Mouse (Mus musculus): ENCODE measurements at regions not wholly inside any gene's neighbourhood (a gene's known extent, or its start where the extent isn't known, plus 50 kb on each side); places are given as distances from the start of the nearest gene placed in this dataset.

- WGBS, result 62% methylated on average over 10 of the region's 10 CpGs
- no peak for DNase-seq
- Histone ChIP-seq H3K27ac (peak overlapping the region; percentile 45; the same call in 1 of the 2 replicates), H3K27me3 (ENCODE audit: control insufficient read depth, insufficient read depth, low read length) (no peaks in the 10 kb centered on the region), H3K4me1 (ENCODE audit: control insufficient read depth, insufficient read depth, low read length) (peaks cover 7% of the 10 kb centered on the region), H3K36me3 (ENCODE audit: control insufficient read depth, insufficient read depth, low read length) (no peaks in the 10 kb centered on the region; the same call in 1 of the 2 replicates), H3K79me2 (replicated peaks; ENCODE audit: control insufficient read depth, insufficient read depth, low read length) (no peaks in the 10 kb centered on the region), H3K4me3 (no peak overlapping the region), H3K9ac (ENCODE audit: low read depth, low read length) (no peak overlapping the region)
- intact Hi-C loops (cut with DNase I), result no loop called here
- TF ChIP-seq CTCF (IDR thresholded peaks at IDR 0.05), result no peak
Observed at GRCm38 (mm10) chrX:167052456-167052855, 156.7 kb downstream of the Tmsb4x start.

- Histone ChIP-seq H3K27me3 (ENCODE audit: control insufficient read depth, insufficient read depth, low read length) (no peaks in the 10 kb centered on the region), H3K4me1 (ENCODE audit: control insufficient read depth, insufficient read depth, low read length) (peaks cover 7% of the 10 kb centered on the region), H3K36me3 (ENCODE audit: control insufficient read depth, insufficient read depth, low read length) (no peaks in the 10 kb centered on the region; the same call in 1 of the 2 replicates), H3K79me2 (replicated peaks; ENCODE audit: control insufficient read depth, insufficient read depth, low read length) (no peaks in the 10 kb centered on the region), H3K4me3 (no peak overlapping the region), H3K9ac (ENCODE audit: low read depth, low read length) (no peak overlapping the region), H3K27ac (peak overlapping the region; percentile 74)
- 57% methylated on average over 4 of the region's 4 CpGs for WGBS
- intact Hi-C loops (cut with DNase I), result loop anchor here (1.0 to 2.0 kb wide), 2 partner anchors 37 to 54 kb away; no protein-coding TSS in a partner anchor
- no peak for TF ChIP-seq POLR2A (IDR thresholded peaks at IDR 0.05; ENCODE audit: insufficient read depth, low read depth, low read length)
- TF ChIP-seq EP300 (IDR thresholded peaks at IDR 0.05; ENCODE audit: insufficient read depth, low read depth, low read length), result no peak
- TF ChIP-seq CTCF (IDR thresholded peaks at IDR 0.05), result no peak
- DNase-seq, result peak in 1 of 2 experiments; percentile 11
Observed at GRCm38 (mm10) chrX:167050066-167050465, 159.0 kb downstream of the Tmsb4x start.

GRCm38 (mm10) chrX:167049191-167049968 is 159.7 kb downstream of the Tmsb4x start:
- Histone ChIP-seq H3K79me2 (replicated peaks; ENCODE audit: control insufficient read depth, insufficient read depth, low read length) (no peaks in the 10 kb centered on the region), H3K36me3 (ENCODE audit: control insufficient read depth, insufficient read depth, low read length) (no peaks in the 10 kb centered on the region; the same call in 1 of the 2 replicates), H3K4me1 (ENCODE audit: control insufficient read depth, insufficient read depth, low read length) (peaks cover 7% of the 10 kb centered on the region), H3K27ac (peak overlapping the region; percentile 74), H3K9ac (ENCODE audit: low read depth, low read length) (no peak overlapping the region), H3K27me3 (ENCODE audit: control insufficient read depth, insufficient read depth, low read length) (no peaks in the 10 kb centered on the region), H3K4me3 (no peak overlapping the region)
- WGBS, result 52% methylated on average over 5 of the region's 5 CpGs
- TF ChIP-seq POLR2A (IDR thresholded peaks at IDR 0.05; ENCODE audit: insufficient read depth, low read depth, low read length) (no peak), EP300 (IDR thresholded peaks at IDR 0.05; ENCODE audit: insufficient read depth, low read depth, low read length) (no peak), CTCF (IDR thresholded peaks at IDR 0.05) (no peak)
- intact Hi-C loops (cut with DNase I), result no loop called here
- DNase-seq, result peak; percentile 18 to 23

GRCm38 (mm10) chrX:167037971-167038370 is 171.1 kb downstream of the Tmsb4x start:
- no peak overlapping the region for H3K4me3 ChIP-seq
- no peak overlapping the region for H3K27ac ChIP-seq
- intact Hi-C loops (cut with DNase I), result loop anchor here (5.0 to 10.0 kb wide), 2 partner anchors 109 to 167 kb away; partner anchors contain the start of gene Tmsb4x
- DNase-seq, result no peak
- H3K9ac ChIP-seq (ENCODE audit: low read depth, low read length), result no peak overlapping the region
- H3K36me3 ChIP-seq (ENCODE audit: control insufficient read depth, insufficient read depth, low read length), result no peaks in the 10 kb centered on the region
- no peaks in the 10 kb centered on the region for H3K79me2 ChIP-seq (replicated peaks; ENCODE audit: control insufficient read depth, insufficient read depth, low read length)
- TF ChIP-seq EP300 (IDR thresholded peaks at IDR 0.05; ENCODE audit: insufficient read depth, low read depth, low read length), result no peak
- no peaks in the 10 kb centered on the region; the same call in 1 of the 2 replicates for H3K4me1 ChIP-seq (ENCODE audit: control insufficient read depth, insufficient read depth, low read length)
- no peaks in the 10 kb centered on the region for H3K27me3 ChIP-seq (ENCODE audit: control insufficient read depth, insufficient read depth, low read length)

GRCm38 (mm10) chrX:167036355-167036754 is 172.8 kb downstream of the Tmsb4x start:
- no peaks in the 10 kb centered on the region for H3K36me3 ChIP-seq (ENCODE audit: control insufficient read depth, insufficient read depth, low read length)
- 29% methylated on average over 1 of the region's 1 CpGs for WGBS
- no peak overlapping the region for H3K4me3 ChIP-seq
- intact Hi-C loops (cut with DNase I), result loop anchor here (5.0 to 10.0 kb wide), 2 partner anchors 111 to 168 kb away; partner anchors contain the start of gene Tmsb4x
- no peak for DNase-seq
- H3K27ac ChIP-seq, result no peak overlapping the region
- H3K79me2 ChIP-seq (replicated peaks; ENCODE audit: control insufficient read depth, insufficient read depth, low read length), result no peaks in the 10 kb centered on the region
- H3K4me1 ChIP-seq (ENCODE audit: control insufficient read depth, insufficient read depth, low read length), result peaks cover 2% of the 10 kb centered on the region
- no peaks in the 10 kb centered on the region for H3K27me3 ChIP-seq (ENCODE audit: control insufficient read depth, insufficient read depth, low read length)
- no peak overlapping the region for H3K9ac ChIP-seq (ENCODE audit: low read depth, low read length)
- TF ChIP-seq POLR2A (IDR thresholded peaks at IDR 0.05; ENCODE audit: insufficient read depth, low read depth, low read length) (no peak), EP300 (IDR thresholded peaks at IDR 0.05; ENCODE audit: insufficient read depth, low read depth, low read length) (no peak), CTCF (IDR thresholded peaks at IDR 0.05) (no peak)

GRCm38 (mm10) chrX:167035639-167036038 is 173.5 kb downstream of the Tmsb4x start:
- H3K27ac ChIP-seq, result no peak overlapping the region
- TF ChIP-seq EP300 (IDR thresholded peaks at IDR 0.05; ENCODE audit: insufficient read depth, low read depth, low read length) (no peak), CTCF (IDR thresholded peaks at IDR 0.05) (no peak), POLR2A (IDR thresholded peaks at IDR 0.05; ENCODE audit: insufficient read depth, low read depth, low read length) (no peak)
- H3K4me3 ChIP-seq, result no peak overlapping the region
- intact Hi-C loops (cut with DNase I), result loop anchor here (5.0 to 10.0 kb wide), 2 partner anchors 112 to 169 kb away; partner anchors contain the start of gene Tmsb4x
- H3K36me3 ChIP-seq (ENCODE audit: control insufficient read depth, insufficient read depth, low read length), result no peaks in the 10 kb centered on the region
- no peak for DNase-seq
- H3K27me3 ChIP-seq (ENCODE audit: control insufficient read depth, insufficient read depth, low read length), result no peaks in the 10 kb centered on the region
- peaks cover 2% of the 10 kb centered on the region for H3K4me1 ChIP-seq (ENCODE audit: control insufficient read depth, insufficient read depth, low read length)
- no peaks in the 10 kb centered on the region for H3K79me2 ChIP-seq (replicated peaks; ENCODE audit: control insufficient read depth, insufficient read depth, low read length)
- no peak overlapping the region for H3K9ac ChIP-seq (ENCODE audit: low read depth, low read length)
